24 mouse cellular contexts compared by ENCODE assay signal in the genomic region with DNA sequence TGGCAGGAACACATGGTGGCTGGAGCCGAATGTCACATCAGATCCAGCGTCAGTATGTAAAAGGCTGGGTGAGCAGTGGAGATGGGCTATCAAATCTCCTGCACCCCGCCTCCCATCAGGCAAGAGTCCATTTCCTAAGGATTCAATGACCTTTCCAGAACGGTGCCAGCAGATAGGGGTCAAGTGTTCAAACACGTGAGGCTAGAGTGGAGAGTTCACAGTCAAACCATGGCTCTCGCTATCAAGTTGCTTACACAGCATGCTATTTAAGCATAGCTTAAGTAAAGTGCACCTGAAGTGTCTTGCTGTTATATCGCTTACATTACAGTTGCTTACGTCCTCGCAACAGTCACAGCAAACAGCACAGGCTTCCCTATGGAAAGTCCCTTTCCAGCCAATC.
DNase-seq lines count a peak whose midpoint lies in the region; ATAC-seq and TF ChIP-seq lines count a peak whose summit lies in the region.
"Had no signal": no experiment of that assay in that cellular context is flagged by ENCODE, and none has a peak within 500 bp of the region (broad histone marks: within the 10 kb centered on the region; RNA-seq: fewer than 3 reads in every experiment).

No protein-coding gene starts in this region.

- no peak overlapping the region for H3K4me3 ChIP-seq in kidney, embryonic 16.5 days (ENCODE audit: low read length)
- no peak overlapping the region for H3K4me3 ChIP-seq in intestine, postnatal 0 days (ENCODE audit: low read depth, low read length)
- no peak overlapping the region for H3K4me3 ChIP-seq in forebrain, embryonic 14.5 days (ENCODE audit: low read depth, low read length)
- H3K4me3 ChIP-seq: forebrain, embryonic 12.5 days; heart, embryonic 10.5 days; hindbrain, embryonic 15.5 days; liver, embryonic 15.5 days; midbrain, embryonic 15.5 days had no signal

- no peaks in the 10 kb centered on the region for H3K27me3 ChIP-seq in kidney, embryonic 16.5 days (ENCODE audit: insufficient read depth, low read length)
- H3K27me3 ChIP-seq in intestine, postnatal 0 days (replicated peaks; ENCODE audit: control insufficient read depth, insufficient read depth, low read length) = no peaks in the 10 kb centered on the region
- H3K27me3 ChIP-seq in forebrain, embryonic 14.5 days (replicated peaks; ENCODE audit: control insufficient read depth, insufficient read depth, low read length) = no peaks in the 10 kb centered on the region
- H3K27me3 ChIP-seq: CH12.LX; forebrain, embryonic 12.5 days; hindbrain, embryonic 15.5 days; liver, embryonic 15.5 days; midbrain, embryonic 15.5 days; Patski had no signal

- no peak overlapping the region for H3K9ac ChIP-seq in kidney, embryonic 16.5 days (replicated peaks; ENCODE audit: low read length)
- H3K9ac ChIP-seq in intestine, postnatal 0 days (ENCODE audit: low read depth, low read length) = no peak overlapping the region
- H3K9ac ChIP-seq in forebrain, embryonic 14.5 days (ENCODE audit: low read length) = no peak overlapping the region
- H3K9ac ChIP-seq: forebrain, embryonic 12.5 days; hindbrain, embryonic 15.5 days; liver, embryonic 15.5 days; midbrain, embryonic 15.5 days had no signal

- H3K9me3 ChIP-seq in kidney, embryonic 16.5 days (ENCODE audit: low read length) = peaks cover 4% of the 10 kb centered on the region; the same call in 1 of the 2 replicates
- 0 out of 2 replicates have a peak, but pooled peaks cover 6% of the 10 kb centered on the region for H3K9me3 ChIP-seq in intestine, postnatal 0 days (ENCODE audit: control insufficient read depth)
- no peaks in the 10 kb centered on the region for H3K9me3 ChIP-seq in forebrain, embryonic 14.5 days (replicated peaks; ENCODE audit: control insufficient read depth, low read length)
- H3K9me3 ChIP-seq: forebrain, embryonic 12.5 days; heart, embryonic 10.5 days; liver, embryonic 15.5 days; midbrain, embryonic 15.5 days had no signal

- no peak overlapping the region for H3K27ac ChIP-seq in kidney, embryonic 16.5 days (ENCODE audit: low read length)
- no peak overlapping the region for H3K27ac ChIP-seq in intestine, postnatal 0 days (ENCODE audit: low read depth, low read length)
- H3K27ac ChIP-seq in forebrain, embryonic 14.5 days (ENCODE audit: low read depth, low read length) = no peak overlapping the region
- H3K27ac ChIP-seq: forebrain, embryonic 12.5 days; heart, embryonic 10.5 days; hindbrain, embryonic 15.5 days; liver, embryonic 15.5 days; macrophage; midbrain, embryonic 15.5 days had no signal

- H3K4me1 ChIP-seq in kidney, embryonic 16.5 days (ENCODE audit: insufficient read depth, low read length) = no peaks in the 10 kb centered on the region
- no peaks in the 10 kb centered on the region for H3K4me1 ChIP-seq in intestine, postnatal 0 days (replicated peaks; ENCODE audit: control insufficient read depth, insufficient read depth, low read length)
- H3K4me1 ChIP-seq in forebrain, embryonic 14.5 days (ENCODE audit: control insufficient read depth, insufficient read depth, low read length) = no peaks in the 10 kb centered on the region
- H3K4me1 ChIP-seq: forebrain, embryonic 12.5 days; heart, embryonic 10.5 days; hindbrain, embryonic 15.5 days; liver, embryonic 15.5 days; midbrain, embryonic 15.5 days had no signal

- TF ChIP-seq CTCF in intestine, postnatal 0 days (IDR thresholded peaks at IDR 0.05; ENCODE audit: low read depth) = no peak

- H3K4me2 ChIP-seq in kidney, embryonic 16.5 days (replicated peaks; ENCODE audit: low read depth, low read length) = no peak overlapping the region
- H3K4me2 ChIP-seq in intestine, postnatal 0 days (replicated peaks; ENCODE audit: low read depth) = no peak overlapping the region
- H3K4me2 ChIP-seq in forebrain, embryonic 14.5 days (ENCODE audit: low read length) = no peak overlapping the region
- H3K4me2 ChIP-seq: forebrain, embryonic 12.5 days; hindbrain, embryonic 15.5 days; liver, embryonic 15.5 days; midbrain, embryonic 15.5 days had no signal

- peak; percentile 25 for DNase-seq in kidney, adult 18-20 months
- DNase-seq in kidney, postnatal 25 days = peak; percentile 42 to 55
- DNase-seq in lung, postnatal 25 days (ENCODE audit: low spot score) = peak; percentile 48
- DNase-seq in forebrain, embryonic 14.5 days (ENCODE audit: low spot score) = no peak
- DNase-seq in cerebellum, adult 18-20 months = no peak
- DNase-seq: adrenal gland, postnatal 36 days; B cell, adult 2 months; cerebellum, postnatal 14 days; layer of hippocampus, postnatal 36 days; right cerebral cortex, adult 18-20 months; right cerebral cortex, postnatal 4 days; thymus, adult 18-20 months; thymus, postnatal 36 days had no signal

- WGBS in kidney, embryonic 16.5 days = 59% methylated on average over 9 of the region's 9 CpGs
- WGBS in intestine, postnatal 0 days = 62% methylated on average over 9 of the region's 9 CpGs
- WGBS in forebrain, embryonic 14.5 days = 90% methylated on average over 9 of the region's 9 CpGs

- no peak for ATAC-seq in kidney, embryonic 16.5 days (ENCODE audit: low FRiP score, low TSS enrichment)
- ATAC-seq in intestine, postnatal 0 days = 0 out of 2 replicates have a peak, but pooled peaks have one; percentile 33
- no peak for ATAC-seq in forebrain, embryonic 14.5 days
- ATAC-seq: midbrain, embryonic 15.5 days; Patski had no signal

- no peaks in the 10 kb centered on the region for H3K36me3 ChIP-seq in kidney, embryonic 16.5 days (ENCODE audit: insufficient read depth, low read length)
- no peaks in the 10 kb centered on the region for H3K36me3 ChIP-seq in intestine, postnatal 0 days (ENCODE audit: control insufficient read depth, insufficient read depth)
- H3K36me3 ChIP-seq in forebrain, embryonic 14.5 days (ENCODE audit: control insufficient read depth, insufficient read depth, low read length) = no peaks in the 10 kb centered on the region
- H3K36me3 ChIP-seq: forebrain, embryonic 12.5 days; G1E; hindbrain, embryonic 15.5 days; liver, embryonic 15.5 days; midbrain, embryonic 15.5 days had no signal

Comparison
In these comparisons a context has a peak if more than half of its experiments do, and no peak if none do; other contexts are left out.
1. DNase-seq: peak in kidney, adult 18-20 months (single experiment), kidney, postnatal 25 days (2 of 2) and lung, postnatal 25 days (single experiment); none in forebrain, embryonic 14.5 days (single experiment) and cerebellum, adult 18-20 months (0 of 2).